Mouse (Mus musculus) lung, embryonic 14.5 days (tissue): ENCODE results near the gene Rab3gap2. TPM values are rescaled to one million over a fixed set of nuclear protein-coding genes. Genes with fewer than 3 reads are reported as not detected.
"Not testable (repeated sequence)": the region's sequence is repeated elsewhere in the genome, so short reads cannot be mapped to it uniquely, and the experiment has no call there.

ENCODE experiments used
- ATAC-seq: fragments of 200-750 bp; cut with Nextera tagmentation; 2 replicates; pipeline ENCODE4 v1.8.0; 2017; ENCODE audit warnings: mild to moderate bottlenecking, moderate TSS enrichment, moderate library complexity; ENCODE audit not compliant: insufficient read depth
- DNase-seq: peaks from one replicate; pipeline ENCODE4 v3.0.0-alpha.2; 2015
- H3K27ac ChIP-seq: fragments of 300-500 bp; sonication (generic); 2 replicates; pipeline ENCODE4 v1.5.1; 2014; ENCODE audit warnings: low read depth, mild to moderate bottlenecking, moderate library complexity
- H3K27me3 ChIP-seq: fragments of 300-500 bp; sonication (generic); 2 replicates; pipeline ENCODE4 v1.6.1; 2014; ENCODE audit warnings: low read length, control low read depth; ENCODE audit not compliant: insufficient read depth
- H3K36me3 ChIP-seq: fragments of 300-500 bp; sonication (generic); 2 replicates; pipeline ENCODE4 v1.6.1; 2014; ENCODE audit warnings: control low read depth; ENCODE audit not compliant: insufficient read depth
- H3K4me1 ChIP-seq: fragments of 300-500 bp; sonication (generic); 2 replicates; pipeline ENCODE4 v1.6.1; 2014; ENCODE audit warnings: antibody characterized with exemption, control low read depth; ENCODE audit not compliant: insufficient read depth
- H3K4me2 ChIP-seq: fragments of 300-500 bp; sonication (generic); 2 replicates; pipeline ENCODE4 v1.6.1; 2014; ENCODE audit warnings: mild to moderate bottlenecking
- H3K4me3 ChIP-seq: fragments of 300-500 bp; sonication (generic); 2 replicates; pipeline ENCODE4 v1.5.1; 2014; ENCODE audit warnings: low read depth, low read length
- H3K9ac ChIP-seq: fragments of 300-500 bp; sonication (generic); 2 replicates; pipeline ENCODE4 v1.6.1; 2014
- H3K9me3 ChIP-seq: fragments of 300-500 bp; sonication (generic); 2 replicates; pipeline ENCODE4 v1.6.1; 2016; ENCODE audit warnings: low read depth, low read length, control low read depth
- CTCF ChIP-seq: IDR thresholded peaks from 2 replicates; pipeline ENCODE4 v1.5.1; 2016; ENCODE audit warnings: antibody characterized with exemption, low read depth
- WGBS: fragments of 180-500 bp; shearing (Covaris S2); extraction: QIAGEN DNeasy Blood & Tissue Kit; methylation state at CpG from one replicate; pipeline ENCODE4 v1.1.7; 2014; 5-methylcytosine and 5-hydroxymethylcytosine counted together
- polyA plus RNA-seq: library from polyadenylated mRNA; unstranded; fragments of >200 nt; fragmentation: Nextera tagmentation; extraction: Ambion mirVana; gene quantifications from 2 replicates; pipeline ENCODE4 v1.2.1, GENCODE M21; 2014

Rab3gap2 gene
- polyA plus RNA-seq, 1 experiment from 2014 or later = 21.9 TPM

DNA sequence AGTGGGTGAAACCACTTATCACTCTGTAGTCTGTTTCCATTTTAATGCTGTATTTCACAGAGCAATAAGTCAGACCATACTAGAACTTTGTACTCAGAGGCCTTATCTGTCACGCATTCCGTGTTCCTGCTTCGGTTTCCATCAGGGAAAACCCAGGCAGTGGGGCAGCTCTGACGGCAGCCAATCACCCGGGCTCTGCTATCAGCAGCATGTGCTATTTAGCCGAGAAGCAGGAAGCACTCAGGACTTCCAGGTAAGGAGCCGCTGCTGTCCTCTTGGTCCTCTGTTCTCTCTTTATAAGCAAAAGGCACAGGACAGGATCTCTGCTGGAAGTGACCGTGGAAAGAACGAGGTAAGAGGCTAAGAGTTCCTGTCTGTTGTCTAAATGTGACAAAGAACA is 108.0 kb downstream of the Rab3gap2 start:
- ATAC-seq (no peak), DNase-seq (no peak)
- TF ChIP-seq CTCF = no peak
- no peak overlapping the region for H3K27ac ChIP-seq
- H3K27me3 ChIP-seq = no peaks in the 10 kb centered on the region
- no peak overlapping the region for H3K9ac ChIP-seq
- H3K9me3 ChIP-seq = no peaks in the 10 kb centered on the region
- H3K36me3 ChIP-seq = peaks cover 64% of the 10 kb centered on the region
- WGBS = 81% methylated on average over 9 of the region's 9 CpGs
- H3K4me1 ChIP-seq = no peaks in the 10 kb centered on the region
- no peak overlapping the region for H3K4me2 ChIP-seq
- no peak overlapping the region for H3K4me3 ChIP-seq

DNA sequence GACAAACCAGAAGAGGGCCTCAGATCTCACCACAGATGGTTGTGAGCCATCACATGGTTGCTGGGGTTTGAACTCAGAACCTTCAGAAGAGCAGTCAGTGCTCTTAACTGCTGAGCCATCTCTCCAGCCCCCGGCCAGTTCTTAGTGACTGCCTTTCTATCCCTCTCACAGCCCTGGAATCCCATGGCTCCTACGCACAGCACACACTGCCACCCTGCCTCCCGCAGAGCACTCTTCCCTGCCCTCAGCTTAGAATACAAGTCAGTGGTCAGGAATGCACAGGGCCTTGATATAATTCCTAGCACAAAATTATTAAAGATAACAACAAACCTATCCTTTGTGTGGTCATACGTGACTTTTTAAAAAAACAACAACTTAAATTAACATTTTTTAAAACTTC is 110.6 kb downstream of the Rab3gap2 start:
- H3K4me3 ChIP-seq = no peak overlapping the region
- no peaks in the 10 kb centered on the region for H3K27me3 ChIP-seq
- peaks cover 64% of the 10 kb centered on the region for H3K36me3 ChIP-seq
- H3K27ac ChIP-seq = no peak overlapping the region
- H3K9me3 ChIP-seq = no peaks in the 10 kb centered on the region
- H3K4me2 ChIP-seq = no peak overlapping the region
- TF ChIP-seq CTCF = no peak
- H3K9ac ChIP-seq = no peak overlapping the region
- H3K4me1 ChIP-seq = no peaks in the 10 kb centered on the region
- 88% methylated on average over 4 of the region's 4 CpGs for WGBS
- no peak for DNase-seq
- no peak for ATAC-seq

DNA sequence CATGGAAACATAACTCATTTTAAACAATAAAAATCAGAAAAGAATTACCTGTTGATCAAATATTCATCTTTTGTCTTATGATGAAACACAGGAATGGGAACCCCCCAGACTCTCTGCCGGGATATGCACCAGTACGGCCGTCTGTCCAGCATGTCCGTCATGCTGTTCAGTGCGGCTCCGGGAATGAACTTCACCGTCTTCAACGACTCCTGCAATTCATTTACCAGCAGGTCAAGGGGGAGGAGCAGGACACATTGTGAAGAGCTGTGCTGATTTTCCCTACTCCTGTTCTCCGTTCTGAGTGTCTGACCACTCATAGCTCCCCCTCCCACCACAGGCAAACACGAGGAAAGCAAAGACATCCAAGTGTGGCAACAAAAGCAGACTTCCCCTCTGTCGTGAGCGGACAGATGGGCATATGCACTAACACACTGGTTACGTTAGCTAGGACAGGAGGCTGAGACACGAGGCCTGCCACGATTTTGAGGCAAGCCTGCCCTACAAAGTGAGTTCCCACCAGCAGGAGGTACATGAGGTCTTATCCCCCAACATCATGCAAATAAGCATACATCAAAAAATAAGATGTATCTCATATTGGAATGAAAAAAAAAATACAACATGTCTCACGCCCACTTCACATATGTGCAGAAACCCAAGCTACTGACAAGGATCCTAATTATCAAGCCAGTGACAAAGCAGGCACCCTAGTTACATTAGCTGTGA is 112.1 kb downstream of the Rab3gap2 start:
- ATAC-seq (no peak), DNase-seq (no peak)
- Histone ChIP-seq H3K9me3 (no peaks in the 10 kb centered on the region), H3K27me3 (no peaks in the 10 kb centered on the region), H3K4me3 (no peak overlapping the region), H3K4me1 (no peaks in the 10 kb centered on the region), H3K36me3 (peaks cover 70% of the 10 kb centered on the region), H3K9ac (no peak overlapping the region), H3K4me2 (no peak overlapping the region), H3K27ac (no peak overlapping the region)
- WGBS = 79% methylated on average over 16 of the region's 16 CpGs
- TF ChIP-seq CTCF = no peak

DNA sequence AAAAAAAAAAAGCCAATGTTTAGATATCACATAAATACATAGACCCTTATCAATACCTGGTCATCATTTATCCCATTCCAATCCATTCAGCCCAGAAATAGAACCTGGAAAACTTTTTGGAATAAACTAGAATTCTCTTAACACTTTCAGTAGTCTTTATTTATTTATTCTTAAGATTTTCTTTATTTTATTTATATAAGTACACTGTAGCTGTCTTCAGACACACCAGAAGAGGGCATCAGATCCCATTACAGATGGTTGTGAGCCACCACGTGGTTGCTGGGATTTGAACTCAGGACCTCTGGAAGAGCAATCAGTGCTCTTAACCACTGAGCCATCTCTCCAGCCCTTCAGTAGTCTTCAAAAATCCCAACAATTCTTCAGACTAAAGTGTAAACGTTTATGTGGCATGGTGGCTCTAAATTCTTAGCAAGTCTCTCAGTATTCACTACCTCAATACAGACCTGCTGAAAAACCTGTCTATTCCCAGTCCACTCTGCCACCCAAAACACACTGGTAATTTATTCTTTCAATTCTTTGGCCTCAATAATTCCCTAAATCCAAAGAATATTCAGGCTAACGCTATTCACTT is 123.9 kb downstream of the Rab3gap2 start:
- ATAC-seq, H3K27ac ChIP-seq, H3K9me3 ChIP-seq, DNase-seq, H3K4me1 ChIP-seq, H3K27me3 ChIP-seq: not testable (repeated sequence)
- Histone ChIP-seq H3K4me2 (peak overlapping the region; percentile 72), H3K9ac (peak overlapping the region; percentile 88), H3K4me3 (peak overlapping the region; percentile 91), H3K36me3 (peaks cover 41% of the 10 kb centered on the region)
- WGBS = 52% methylated on average over 3 of the region's 3 CpGs

DNA sequence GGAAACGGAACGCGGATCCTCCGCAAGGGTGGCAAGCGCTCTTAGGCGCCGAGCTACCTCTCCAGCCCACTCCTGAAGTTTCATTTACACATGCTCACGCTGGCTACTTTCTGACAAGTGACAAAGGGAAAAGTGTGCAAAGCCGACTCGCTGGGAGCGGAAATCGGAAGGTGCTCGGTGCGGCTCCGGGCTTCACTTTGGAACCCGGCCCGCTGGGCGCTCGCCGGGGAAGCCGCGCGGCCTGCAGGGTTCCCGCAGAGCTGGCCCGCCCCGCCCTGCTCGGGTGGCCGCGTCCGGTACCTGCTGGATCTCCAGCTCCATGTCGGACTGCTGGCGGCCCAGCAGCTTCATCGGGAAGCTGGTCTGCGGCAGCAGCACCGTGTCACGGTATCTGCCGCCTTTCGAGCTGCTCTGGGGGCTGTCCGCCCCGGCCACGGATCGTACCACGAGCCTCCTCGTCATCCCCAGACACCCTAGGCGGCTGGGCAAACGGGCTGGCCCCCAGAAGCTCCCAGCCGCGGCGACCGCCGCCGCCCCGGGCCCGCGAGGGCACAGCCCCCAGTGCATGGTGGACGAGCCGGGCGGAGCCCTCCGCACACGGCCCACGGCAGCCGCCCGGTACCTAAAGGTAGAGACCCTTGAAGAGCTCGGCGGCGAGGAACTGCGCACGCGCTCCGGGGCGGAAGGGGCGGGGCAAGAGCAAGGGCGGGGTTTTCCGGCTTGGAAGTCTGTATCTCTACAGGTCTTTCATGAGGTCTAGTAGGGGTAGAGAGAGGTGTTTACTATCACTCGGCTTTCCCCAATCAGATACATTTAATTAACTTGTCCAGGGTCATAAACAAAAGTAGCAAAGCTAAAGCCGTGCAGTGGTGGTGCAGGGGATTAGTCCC is 125.0 kb downstream of the Rab3gap2 start, which contains the start of gene Iars2:
Gene Iars2, minus strand, starts transcription at position 676 of the 890 bp plus-strand sequence.
- WGBS = under 1% methylated on average over 76 of the region's 76 CpGs
- Histone ChIP-seq H3K27ac (peak within 1 kb of the TSS; percentile 94), H3K27me3 (no peaks in the 10 kb centered on the region), H3K4me3 (peak within 1 kb of the TSS; percentile 91), H3K4me1 (no peaks in the 10 kb centered on the region), H3K4me2 (peak within 1 kb of the TSS; percentile 72), H3K9me3 (no peaks in the 10 kb centered on the region), H3K36me3 (peaks cover 30% of the 10 kb centered on the region), H3K9ac (peak within 1 kb of the TSS; percentile 88)
- ATAC-seq (peak; percentile 85), DNase-seq (peak; percentile 92)
- no peak for TF ChIP-seq CTCF

DNA sequence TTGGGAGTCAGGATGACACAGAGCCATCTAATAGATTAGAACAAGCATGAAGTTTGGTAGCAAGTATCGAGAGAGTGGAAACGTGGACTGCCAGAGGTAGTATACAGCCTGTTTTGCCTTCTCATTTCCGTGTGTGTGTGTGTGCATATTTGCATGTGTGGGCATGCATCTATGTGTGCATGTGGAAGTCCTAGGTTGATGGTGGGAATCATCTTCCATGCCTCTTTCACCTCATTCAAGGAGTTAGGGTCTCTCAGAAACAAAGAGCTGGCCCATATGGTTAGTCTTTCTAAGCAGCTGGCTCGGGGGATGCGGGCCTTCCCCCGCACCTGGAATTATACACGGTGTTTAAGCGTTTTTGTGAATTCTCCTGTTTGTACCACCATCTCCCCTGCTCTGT is 125.9 kb downstream of the Rab3gap2 start:
- no peaks in the 10 kb centered on the region for H3K9me3 ChIP-seq
- H3K27me3 ChIP-seq = no peaks in the 10 kb centered on the region
- ATAC-seq (no peak), DNase-seq (no peak)
- H3K9ac ChIP-seq = no peak overlapping the region
- peak overlapping the region; percentile 72 for H3K4me2 ChIP-seq
- H3K27ac ChIP-seq = no peak overlapping the region
- no peaks in the 10 kb centered on the region for H3K4me1 ChIP-seq
- peak overlapping the region; percentile 91 for H3K4me3 ChIP-seq
- TF ChIP-seq CTCF = no peak
- whole genome bisulfite sequencing = 89% methylated on average over 8 of the region's 8 CpGs
- H3K36me3 ChIP-seq = peaks cover 21% of the 10 kb centered on the region

DNA sequence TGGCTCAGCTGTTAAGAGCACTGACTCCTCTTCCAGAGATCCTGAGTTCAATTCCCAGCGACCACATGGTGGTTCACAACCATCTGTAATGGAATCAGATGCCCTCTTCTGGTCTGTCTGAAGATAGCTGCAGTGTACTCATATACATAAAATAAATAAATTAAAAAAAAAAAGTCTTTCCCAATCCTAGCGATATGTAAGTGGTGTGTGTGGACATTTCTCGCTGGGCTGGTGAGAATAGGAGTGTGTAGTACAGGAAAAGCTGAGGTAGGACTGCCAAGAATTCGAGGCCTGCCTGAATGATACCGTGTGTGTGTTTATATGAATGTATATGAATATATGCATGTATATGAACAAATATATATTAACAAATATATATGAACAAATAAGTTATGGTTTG is 127.4 kb downstream of the Rab3gap2 start:
- H3K9ac ChIP-seq = peak overlapping the region; percentile 71
- H3K4me3 ChIP-seq = peak overlapping the region; percentile 72
- H3K9me3 ChIP-seq = no peaks in the 10 kb centered on the region
- DNase-seq (no peak), ATAC-seq (no peak)
- H3K4me1 ChIP-seq = no peaks in the 10 kb centered on the region
- 42% methylated on average over 5 of the region's 5 CpGs for WGBS
- H3K27ac ChIP-seq = no peak overlapping the region
- H3K27me3 ChIP-seq = no peaks in the 10 kb centered on the region
- H3K36me3 ChIP-seq = peaks cover 9% of the 10 kb centered on the region
- 0 out of 2 replicates have a peak, but pooled peaks have one; percentile 15 for TF ChIP-seq CTCF
- H3K4me2 ChIP-seq = peak overlapping the region; percentile 59
